Mouse (Mus musculus) fibroblast of lung, adult 2 months (primary cell): ENCODE results near the gene Rgs9.

Experiments used
- DNase-seq: peaks from one replicate; pipeline ENCODE4 v3.0.0-alpha.2; 2011; ENCODE audit warnings: low read depth

Gene Rgs9

DNA sequence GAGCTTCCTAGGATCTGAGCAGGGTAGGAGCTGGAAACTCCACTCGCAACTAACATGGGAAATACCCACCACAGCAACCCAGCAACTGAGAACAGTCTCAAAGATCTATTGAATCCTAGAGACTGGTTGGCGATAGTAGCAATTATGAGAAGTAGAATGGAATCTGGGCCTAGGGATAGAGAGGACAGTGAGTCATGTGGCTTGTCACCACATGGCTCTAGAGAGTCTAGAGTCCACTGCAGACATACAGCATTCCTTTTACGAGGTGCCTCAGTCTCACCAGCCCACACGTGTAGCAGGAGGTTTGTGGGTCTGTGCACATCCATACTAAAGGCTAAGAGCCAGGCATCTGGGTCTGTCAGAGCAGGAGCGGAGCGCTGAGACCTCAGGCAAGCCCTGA is 59.3 kb downstream of the Rgs9 start:
- no peak for DNase-seq

DNA sequence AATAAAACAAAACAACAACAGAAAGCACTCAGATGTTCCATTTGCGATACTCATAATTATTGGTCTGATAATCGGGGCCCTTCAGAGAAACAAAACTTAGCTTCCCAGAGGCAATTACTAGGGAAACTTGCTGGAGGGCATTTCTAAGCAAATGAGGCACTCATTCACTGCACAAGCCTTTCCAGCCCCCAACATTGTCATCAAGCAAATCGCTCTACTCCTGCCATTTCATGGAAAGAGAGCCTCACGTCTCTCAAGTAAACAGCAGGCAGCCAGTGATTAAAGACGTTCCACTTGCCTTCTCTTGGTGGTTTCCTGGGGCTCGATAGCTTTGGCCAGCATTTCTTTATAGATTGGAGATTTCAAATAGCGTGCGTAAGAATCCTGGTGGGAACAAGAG is 60.1 kb downstream of the Rgs9 start:
- DNase-seq: no peak

DNA sequence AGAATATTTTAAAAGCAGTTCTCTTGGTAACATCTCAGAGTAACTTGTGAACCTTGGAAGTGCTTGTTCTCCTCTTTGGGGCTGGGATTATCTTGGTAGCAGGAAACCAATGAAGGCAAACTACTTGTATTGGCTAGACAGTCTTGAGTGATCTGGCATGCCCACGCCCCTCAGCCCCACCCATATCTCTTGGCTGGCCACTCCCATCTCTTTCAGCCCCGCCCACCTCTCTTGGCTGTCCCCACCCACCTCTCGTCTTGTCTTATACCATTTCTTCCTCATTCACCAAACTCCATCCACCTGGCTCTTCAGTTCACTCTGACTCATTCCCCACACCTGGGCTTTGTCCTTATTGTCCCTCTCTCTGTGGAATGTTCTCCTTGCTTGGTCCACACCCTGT is 64.3 kb downstream of the Rgs9 start:
- no peak for DNase-seq

DNA sequence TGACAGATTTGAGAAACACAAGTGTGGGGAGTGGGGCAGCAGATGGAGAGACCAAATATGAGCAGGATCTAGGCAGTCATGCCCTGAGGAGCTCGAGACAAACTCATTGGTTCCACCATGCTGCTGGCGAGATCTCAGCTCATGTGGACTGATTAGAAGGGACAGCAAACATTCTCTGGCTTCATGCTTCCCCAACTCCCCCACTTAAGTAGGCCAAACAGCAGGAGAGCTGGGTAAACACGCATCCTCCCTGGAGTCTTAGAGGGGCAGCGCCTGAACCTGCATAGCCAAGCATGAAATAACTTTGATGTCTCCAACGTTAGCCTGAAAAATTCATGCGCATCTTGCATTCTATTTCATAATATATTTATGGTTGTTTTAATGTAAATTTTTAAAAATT is 65.1 kb downstream of the Rgs9 start:
- no peak for DNase-seq

DNA sequence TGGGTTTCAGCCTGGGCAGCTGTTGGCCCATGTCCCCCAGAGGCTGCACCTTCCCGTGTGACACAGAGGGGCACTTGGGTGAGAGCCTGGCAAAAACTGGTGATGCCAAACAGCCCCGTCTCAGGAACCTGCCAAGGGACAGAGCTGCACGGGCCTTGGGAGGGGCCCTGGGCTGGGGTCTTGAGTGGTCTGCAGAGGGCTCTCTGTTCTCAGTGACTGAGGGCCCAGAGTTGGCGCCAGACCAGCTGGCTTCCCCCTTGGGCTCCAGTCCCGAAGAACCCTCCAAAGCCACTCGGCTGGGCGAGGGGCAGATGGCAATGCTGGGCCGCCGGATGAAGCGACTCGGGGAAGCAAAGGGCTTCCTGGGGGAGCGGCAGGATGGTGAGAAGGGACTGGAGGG is 70.8 kb downstream of the Rgs9 start:
- DNase-seq: no peak

DNA sequence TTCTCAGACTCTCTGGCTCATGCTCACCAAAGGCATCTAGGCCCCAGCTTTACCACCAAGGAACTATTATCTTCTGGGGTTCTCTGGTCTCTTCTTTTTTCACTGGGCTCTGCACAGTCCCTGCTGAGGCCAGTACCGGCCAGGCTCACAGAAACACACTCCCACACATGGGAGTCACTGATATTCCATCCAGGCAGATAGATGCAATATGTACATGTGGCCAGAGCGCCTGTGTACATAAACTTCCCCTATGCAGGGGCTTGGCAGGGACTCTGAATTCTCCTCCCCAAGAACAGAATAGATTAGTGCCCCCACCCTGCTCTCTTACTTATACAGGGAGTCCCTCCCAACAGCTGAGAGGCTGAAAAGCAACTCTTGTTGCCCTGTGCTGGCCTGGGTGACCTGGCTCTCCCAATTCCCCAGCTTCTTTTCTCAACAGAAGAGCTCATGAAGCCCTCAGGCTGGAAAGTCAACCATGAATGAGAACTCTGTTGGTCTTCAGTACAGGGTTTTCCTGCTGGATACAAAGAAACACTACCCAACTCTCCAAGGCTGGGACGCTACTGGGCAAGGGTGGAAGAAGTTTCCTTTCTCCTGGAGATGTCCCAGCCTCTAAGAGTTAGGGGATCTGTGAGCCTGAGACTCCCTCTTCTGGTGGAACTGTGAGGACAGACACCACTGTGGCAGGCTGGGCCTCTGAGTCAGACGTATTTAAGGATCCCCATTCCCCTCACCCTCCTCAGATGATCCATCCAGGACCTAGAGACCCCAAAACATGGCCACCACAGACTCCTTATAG is 76.5 kb downstream of the Rgs9 start:
- DNase-seq: no peak

DNA sequence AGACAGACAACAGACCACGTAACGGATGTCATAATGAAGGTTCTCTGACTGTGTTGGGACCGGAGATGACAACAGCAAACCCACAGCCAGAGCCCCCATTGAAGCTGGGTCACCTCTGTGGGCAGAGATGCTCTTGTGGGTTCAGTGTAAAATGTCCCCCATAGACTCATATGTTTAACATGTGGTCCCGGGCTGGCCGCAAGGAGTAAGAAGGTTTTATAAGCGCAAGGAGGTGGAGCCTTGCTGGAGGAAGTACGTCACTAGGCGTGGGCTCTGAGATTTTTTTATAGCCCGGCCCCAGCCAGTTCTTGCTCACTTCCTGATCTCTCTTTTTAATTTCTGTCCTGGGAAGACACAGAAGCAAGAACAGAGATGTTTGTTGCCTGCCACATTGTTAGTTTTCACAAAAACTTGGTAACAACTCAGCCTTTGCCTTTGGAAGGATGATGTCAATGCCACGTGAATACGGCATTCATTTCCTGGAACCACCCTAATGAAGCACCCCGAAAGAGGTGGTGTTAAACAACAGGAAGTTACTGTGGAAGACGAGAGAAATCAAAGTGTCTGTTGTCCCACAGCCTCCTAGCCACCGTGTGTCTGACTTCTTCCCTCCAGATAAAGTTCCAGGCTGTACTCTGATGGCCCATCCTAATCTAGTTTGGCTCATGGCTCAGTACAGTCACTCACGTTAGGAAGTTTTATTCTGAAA is 79.1 kb downstream of the Rgs9 start:
- DNase-seq: no peak

DNA sequence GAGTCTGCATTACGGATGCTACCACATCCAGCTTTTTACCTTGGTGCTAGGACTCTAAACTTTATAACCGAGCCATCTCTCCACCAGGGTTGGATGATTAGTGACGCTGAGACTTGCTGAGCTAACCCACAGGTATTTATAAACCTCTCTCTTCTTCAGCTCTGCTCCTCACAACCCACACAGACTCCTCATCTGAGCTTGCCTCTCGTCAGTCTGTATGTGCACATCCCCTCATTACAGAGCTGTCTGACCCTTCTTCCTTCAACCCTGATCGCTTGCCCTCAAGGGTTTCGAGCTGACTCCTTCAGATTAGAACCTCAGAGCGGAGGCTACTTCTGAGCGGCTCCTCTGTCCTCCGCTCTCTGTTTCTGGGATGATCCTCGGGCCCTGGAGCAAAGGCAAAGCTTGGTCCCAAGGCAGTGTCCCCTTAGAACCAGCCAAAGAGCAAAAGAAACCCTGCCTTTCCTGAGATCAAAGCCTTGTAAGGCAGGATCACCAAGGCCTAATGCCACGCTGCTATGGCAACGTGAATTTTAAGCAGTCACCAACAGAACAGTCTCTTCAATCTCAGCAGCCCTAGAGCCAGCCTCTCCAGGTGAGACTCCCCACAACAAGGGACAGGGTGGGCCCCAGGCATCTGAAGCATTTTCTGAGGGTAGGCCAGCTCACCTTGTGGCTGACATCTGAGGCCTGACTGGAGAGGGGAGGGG is 79.9 kb downstream of the Rgs9 start:
- no peak for DNase-seq

DNA sequence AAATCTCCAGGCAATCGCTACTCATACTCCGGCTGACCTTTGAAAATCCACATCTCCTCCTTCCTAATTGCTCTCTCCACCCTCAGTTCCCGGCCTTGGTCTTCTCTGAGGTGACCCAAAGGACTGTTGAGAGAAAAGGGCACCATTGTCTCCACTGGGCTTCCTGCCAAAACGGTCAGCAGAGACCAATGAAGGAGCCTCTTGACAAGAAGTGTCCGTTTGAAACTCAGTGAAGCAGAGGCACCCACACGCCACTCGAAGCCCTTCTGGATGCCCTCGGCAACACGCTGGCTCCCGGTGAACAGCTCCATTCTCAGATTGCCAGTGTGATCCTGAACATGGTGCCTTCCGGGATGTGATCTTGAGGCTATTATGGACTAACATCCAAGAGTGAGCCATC is 87.2 kb downstream of the Rgs9 start:
- DNase-seq: no peak

DNA sequence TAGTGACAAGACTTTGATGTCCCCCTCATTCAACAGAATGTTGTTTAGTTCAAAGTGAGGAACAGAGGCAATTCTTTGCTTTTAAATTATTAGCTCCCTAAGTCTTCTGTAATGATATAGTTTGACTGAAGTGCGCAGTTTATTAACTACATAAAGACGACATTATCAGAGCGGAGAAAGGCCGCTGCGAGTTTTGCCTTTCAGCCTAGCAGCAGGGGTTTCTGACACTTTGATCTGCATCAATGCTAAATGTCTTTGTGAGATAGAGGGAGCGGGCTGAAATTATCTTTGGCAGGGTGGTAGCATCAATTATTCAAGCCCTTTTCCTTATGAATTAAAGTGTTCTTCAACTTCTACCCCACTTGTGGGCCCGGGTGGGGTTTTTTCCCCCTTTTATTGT is 87.6 kb downstream of the Rgs9 start:
- no peak for DNase-seq

DNA sequence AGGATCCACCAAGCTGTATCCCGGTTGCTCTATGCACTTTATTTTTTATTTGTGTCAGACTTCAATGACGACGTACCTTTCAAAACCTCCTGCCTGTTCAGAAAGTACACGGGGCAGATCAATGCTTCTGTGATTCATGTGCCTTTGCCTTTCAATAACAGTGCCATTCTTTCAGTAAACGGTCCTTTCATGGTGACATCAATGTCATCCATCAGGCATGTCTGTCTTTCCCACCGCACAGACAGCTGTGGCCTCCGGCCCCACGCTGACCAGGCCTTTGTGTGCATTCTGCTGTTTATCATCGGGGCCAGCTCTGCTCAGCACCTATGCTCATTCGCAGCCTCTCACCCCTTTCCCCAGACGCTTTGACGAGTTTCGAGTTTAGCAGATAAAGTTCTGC is 91.2 kb downstream of the Rgs9 start:
- no peak for DNase-seq

DNA sequence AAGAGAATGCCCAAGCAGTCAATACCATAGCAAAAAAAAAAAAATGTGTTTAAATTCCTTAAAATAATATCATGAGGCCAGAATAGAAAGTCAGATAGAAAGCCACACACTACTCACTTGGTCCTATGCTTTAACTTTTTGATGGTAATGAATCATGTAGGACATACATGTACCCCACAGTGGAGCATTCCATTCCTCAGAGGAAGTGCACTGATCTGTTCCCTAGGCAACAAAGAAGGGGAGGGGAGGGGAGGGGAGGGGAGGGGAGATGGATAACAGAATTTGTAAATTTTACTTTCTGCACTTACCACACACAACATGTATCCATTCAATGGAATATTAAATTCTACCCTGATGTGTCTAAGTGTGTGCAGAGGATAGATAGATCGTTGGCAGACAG is 91.9 kb downstream of the Rgs9 start:
- no peak for DNase-seq

DNA sequence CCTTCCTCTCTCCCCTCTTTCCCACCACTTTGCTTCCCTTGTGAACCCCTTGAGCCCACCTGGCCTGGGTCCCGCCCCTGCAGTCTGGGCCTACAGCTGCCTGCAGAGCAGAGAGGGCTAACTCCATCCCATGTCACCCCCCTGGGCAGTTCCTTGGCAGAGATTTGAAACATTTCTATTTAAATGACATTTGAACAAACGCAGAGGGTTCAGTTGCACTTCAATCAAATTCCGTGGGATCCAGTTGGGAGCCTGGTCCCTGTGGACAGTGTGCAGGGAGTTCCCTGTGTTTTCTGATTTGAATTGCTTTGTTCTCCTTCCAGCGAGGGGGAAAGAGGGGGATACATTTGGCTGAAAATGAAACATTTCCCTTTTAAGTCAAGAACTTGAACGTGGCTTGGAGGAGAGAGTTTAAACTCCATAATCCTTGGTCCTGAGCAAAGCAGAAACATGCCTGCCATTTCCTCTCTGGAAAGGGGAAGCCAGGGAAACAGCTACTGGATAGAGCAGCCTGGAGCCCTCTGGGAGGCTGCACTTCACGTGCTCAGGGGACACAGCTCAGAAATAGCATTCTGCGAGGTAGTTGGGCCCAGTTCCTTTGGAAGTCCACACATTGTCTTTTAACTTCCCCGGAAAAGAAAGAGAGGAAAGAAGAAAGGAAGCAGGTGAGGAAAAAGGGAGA is 98.2 kb downstream of the Rgs9 start:
- no peak for DNase-seq

DNA sequence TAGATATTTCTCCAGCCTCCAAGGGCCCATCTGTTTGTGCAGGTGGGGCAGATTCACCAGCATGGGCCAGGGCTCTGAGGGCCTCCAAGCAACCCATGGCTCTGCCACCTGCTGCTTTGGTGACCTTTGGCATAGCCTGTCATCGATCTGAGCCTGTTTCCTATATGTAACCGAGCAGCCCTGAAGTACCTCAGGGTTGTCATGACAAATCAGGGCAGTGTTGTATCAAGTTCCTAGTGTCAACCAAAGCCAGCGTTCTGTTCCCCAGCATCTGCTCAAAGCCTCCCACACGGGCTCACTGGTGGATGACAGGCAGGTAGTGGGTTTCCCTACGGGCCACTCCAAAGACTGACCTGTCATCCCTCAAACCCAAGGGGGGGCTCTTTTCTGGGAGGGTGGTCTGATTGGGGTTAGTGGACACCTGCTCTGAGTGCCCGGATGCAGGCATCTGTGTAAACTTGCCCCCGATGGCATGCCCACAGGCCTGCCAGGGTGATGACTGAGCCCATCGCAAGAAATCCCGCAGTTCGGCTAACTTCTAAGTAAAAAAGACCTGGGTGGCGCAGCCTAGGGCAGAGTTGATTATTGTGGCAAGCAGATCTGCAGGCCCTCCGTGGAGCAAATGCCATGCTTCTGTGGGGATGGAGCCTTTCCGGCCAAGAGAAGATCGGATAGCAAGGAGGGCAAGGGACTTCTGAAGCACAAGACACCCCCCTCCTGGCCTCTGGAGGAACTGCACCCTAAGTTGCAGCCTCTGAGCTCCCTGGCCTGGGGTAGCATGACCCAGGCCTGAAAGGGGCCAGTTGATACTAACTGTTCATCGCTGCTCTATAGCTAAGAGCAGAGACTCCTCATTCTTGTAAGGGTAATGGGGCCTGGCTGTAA is 105.0 kb downstream of the Rgs9 start:
- DNase-seq: peak; percentile 25

DNA sequence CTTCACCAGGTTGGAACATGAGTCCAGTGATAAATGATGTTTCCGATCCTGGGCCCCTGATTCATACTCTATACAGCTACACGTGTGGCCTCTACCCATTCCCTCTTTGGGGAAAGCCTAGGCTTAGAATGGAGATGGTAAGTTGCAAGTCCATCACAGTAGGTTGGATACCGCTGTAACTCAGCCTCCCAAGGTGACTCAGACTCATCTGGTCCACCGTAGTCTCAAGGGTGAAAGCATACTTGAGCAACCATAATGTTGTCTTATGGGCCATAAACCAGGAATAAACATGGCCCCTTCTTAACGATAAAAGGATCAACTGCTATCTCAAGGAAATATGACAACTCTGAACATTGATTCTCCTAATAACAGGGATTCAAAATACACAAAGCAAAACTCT is 109.7 kb downstream of the Rgs9 start:
- no peak for DNase-seq

DNA sequence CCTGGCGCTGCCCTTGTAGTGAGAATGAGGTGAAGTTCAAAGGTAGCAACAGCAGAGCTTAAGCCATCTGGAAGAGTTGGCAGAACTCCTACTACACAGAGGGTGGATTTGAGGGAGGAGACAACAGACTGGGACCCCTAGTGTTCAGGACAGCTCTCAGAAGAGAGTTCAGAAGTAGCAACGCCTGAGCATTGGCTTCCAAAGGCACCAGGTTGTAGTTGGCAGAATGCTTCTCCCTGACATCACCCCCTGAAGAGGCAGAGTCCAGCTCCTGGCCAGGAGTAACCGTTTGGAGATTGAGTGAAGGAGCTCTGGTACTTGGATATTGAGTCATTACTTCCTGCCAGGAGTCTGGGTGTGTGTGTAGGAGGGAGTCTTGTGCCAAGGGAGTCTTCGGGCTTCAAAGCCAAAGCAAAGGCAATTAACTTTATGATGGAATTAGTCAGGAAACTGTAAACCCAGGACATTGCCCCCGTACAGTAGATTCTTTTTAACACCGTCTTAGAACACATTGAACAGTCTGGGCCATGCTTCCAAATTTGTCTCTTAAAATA is 110.2 kb downstream of the Rgs9 start:
- DNase-seq: no peak

DNA sequence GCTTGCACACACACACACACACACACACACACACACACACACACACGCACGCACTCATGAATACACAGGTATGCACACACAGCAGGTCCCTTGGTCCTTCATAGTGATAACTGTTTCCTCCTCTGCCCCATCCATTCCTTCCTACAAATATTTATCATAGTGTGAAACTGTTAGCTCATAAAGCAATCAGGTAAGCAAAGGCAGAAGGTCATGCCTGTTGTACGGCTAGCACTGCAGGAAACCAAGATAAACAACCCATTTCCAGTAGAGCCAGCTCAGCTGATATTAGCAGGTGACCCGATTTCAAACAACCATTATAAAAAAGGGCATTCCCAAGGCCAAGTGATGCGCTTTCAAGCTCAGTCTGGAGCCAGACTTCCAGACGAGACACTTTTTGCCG is 116.8 kb downstream of the Rgs9 start:
- DNase-seq: no peak

DNA sequence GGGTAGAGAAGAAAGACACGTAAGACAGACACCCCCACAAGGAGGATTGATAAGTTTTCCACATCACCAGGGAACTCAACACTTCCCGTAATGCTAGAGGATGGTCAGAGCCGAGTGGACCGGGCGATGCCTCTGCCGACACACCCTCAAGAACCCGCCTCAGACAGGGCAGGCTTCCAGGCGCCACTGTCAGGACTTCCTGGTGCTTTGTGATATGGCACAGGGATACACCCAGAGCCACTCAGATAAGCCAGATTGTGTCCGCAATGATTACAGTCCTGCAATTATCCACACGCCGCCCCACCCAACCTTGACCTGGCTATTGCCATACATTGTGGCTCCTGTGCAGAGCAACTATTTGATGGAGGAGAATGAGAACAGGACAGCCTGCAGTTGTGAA is 117.6 kb downstream of the Rgs9 start:
- DNase-seq: no peak

DNA sequence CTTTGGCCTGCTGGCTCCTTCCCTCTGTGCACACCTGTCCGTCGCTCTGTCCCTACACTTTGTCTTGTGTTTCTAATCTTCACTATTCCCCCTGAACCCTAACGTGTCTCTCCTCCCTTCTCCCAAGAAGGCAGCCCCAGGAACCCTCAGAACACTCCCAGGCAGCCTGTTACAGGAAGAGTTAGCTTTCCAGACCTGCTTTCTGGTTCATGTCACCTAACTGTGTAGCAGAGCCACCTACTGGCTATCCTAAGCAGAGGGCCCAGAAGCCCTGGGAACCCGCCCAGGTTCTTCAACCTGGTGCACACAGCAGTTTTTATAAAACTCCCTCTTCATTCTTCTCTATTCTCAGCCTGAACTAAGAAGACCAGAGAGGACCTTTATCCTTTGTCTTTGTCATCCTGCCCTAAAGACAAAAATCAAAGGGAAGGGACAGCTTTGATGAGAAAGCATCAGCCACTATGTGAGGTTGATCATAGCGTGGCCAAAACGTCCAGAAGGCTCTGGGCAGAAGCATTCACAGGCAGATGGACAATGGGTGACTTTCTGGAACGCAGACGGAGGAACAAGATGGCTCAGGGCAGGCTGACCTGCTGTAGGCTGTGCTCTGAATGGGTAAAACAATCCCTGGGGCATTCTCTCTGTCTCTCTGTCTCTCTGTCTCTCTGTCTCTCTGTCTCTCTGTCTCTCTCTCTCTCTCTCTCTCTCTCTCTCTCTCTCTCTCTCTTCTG is 119.0 kb downstream of the Rgs9 start:
- peak; percentile 8 for DNase-seq

DNA sequence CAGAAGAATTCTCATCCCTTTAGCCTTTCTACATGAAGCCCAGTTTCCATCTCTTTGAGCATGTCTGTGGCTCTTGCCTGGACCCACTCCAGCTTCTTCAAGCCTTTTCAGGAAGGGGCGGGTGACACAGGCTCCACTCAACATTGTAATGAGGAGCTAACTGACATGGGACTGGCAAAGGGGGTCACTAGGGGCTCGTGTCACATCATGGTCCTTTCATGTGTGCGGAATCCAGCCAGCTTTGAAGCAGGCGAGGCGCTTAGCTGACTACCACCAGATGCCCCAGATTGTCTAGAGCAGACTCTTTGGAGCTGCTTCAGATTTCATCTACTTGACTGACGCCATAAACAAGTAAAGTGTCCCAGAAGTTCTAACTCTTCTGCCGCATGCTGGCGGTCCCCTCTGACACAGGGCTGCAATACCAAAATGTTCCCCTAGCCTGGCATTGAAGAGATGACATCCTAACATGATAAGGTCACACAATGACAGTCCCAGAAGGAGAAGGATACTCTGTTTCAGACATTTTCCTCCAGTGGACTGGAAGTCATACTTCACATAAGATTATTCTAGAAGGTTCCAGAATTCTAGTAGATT is 122.5 kb downstream of the Rgs9 start:
- no peak for DNase-seq
